ENCODE assay signal across 24 mouse cellular contexts in the genomic region with DNA sequence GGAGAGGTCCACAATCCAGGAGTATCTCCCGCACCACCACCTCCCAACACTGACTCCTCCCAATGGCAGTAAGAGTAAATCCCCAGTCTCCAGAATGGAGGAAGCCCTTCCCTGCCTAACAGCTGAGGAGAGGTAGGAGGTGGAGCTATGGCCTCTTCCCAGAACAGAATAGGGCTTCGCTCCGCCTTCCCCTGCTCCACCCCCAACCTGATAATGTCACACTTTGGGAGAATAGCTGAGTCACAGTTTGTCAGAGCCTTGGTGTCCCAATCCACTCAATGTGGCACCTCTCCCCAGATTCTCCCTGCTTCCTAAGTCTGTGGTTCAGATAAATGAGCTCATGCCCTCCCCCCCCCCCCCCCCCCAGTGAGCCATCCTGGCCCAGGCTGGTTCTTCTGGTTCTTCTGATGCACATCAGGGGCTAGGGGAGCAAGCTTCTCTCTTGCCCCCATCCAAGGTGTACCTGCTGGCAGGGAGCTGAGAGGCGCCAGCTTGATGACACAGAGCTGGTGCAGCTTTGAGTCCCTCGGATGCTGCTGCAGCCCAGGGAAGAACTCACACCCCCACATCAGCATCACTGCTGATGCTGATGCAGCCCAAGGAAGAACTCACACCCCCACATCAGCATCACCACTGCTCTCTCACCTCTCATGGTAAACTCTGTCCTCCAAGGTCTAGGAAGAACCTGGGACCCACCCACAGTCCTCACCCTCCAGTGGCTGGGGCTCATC. TPM values are rescaled to one million over a fixed set of nuclear protein-coding genes. Genes with fewer than 3 reads are reported as not detected.
DNase-seq lines count a peak whose midpoint lies in the region; ATAC-seq and TF ChIP-seq lines count a peak whose summit lies in the region.
"Had no signal": no experiment of that assay in that cellular context is flagged by ENCODE, and none has a peak within 500 bp of the region (broad histone marks: within the 10 kb centered on the region; RNA-seq: fewer than 3 reads in every experiment).

No protein-coding gene starts in this region.

- no peaks in the 10 kb centered on the region; the same call in 1 of the 2 replicates for H3K4me1 ChIP-seq in liver, embryonic 13.5 days (replicated peaks)
- H3K4me1 ChIP-seq: embryonic facial prominence, embryonic 13.5 days; limb, embryonic 13.5 days; midbrain, embryonic 15.5 days had no signal

- no peak overlapping the region for H3K27ac ChIP-seq in liver, embryonic 13.5 days
- H3K27ac ChIP-seq: embryonic facial prominence, embryonic 13.5 days; limb, embryonic 13.5 days; macrophage; midbrain, embryonic 15.5 days had no signal

- H3K36me3 ChIP-seq in liver, embryonic 13.5 days, result no peaks in the 10 kb centered on the region
- H3K36me3 ChIP-seq: embryonic facial prominence, embryonic 13.5 days; limb, embryonic 13.5 days; midbrain, embryonic 15.5 days had no signal

- CTCF ChIA-PET in Patski (lab: Charles Lee), result no interaction called here

- 48% methylated on average over 5 of the region's 5 CpGs for WGBS in liver, embryonic 13.5 days (ENCODE audit: insufficient replicate concordance)

- H3K4me2 ChIP-seq in liver, embryonic 13.5 days, result no peak overlapping the region
- H3K4me2 ChIP-seq: embryonic facial prominence, embryonic 13.5 days; limb, embryonic 13.5 days; lung, embryonic 14.5 days; midbrain, embryonic 15.5 days had no signal

- TF ChIP-seq CTCF in Patski (IDR thresholded peaks at IDR 0.05), result no peak

- no peak overlapping the region for H3K4me3 ChIP-seq in liver, embryonic 13.5 days (replicated peaks)
- H3K4me3 ChIP-seq: embryonic facial prominence, embryonic 13.5 days; limb, embryonic 13.5 days; midbrain, embryonic 15.5 days had no signal

- POLR2A ChIA-PET in Patski (lab: Charles Lee), result no interaction called here

- H3K27me3 ChIP-seq in Patski, result no peaks in the 10 kb centered on the region
- H3K27me3 ChIP-seq in liver, embryonic 13.5 days, result no peaks in the 10 kb centered on the region
- H3K27me3 ChIP-seq: embryonic facial prominence, embryonic 13.5 days; limb, embryonic 13.5 days; midbrain, embryonic 15.5 days had no signal

- in situ Hi-C loops in Patski (cut with MboI; ENCODE audit: low pct_unique_long_range_greater_than_20kb), result no loop called here

- peak; percentile 49 for DNase-seq in right cerebral cortex, adult 18-20 months
- DNase-seq in right cerebral cortex, postnatal 10 days (ENCODE audit: low spot score in 2 of 2), result no peak
- DNase-seq in Patski (ENCODE audit: low read depth, low spot score), result no peak
- DNase-seq in liver, embryonic 13.5 days, result peak; percentile 16
- no peak for DNase-seq in thymus, postnatal 4 days
- DNase-seq in cerebellum, adult 8-10 months, result no peak
- DNase-seq: adrenal gland, postnatal 10 days; cerebellum, adult 9-10 months; gastrocnemius, postnatal 36 days; heart, postnatal 4 days; kidney, adult 18-20 months; kidney, postnatal 10 days; lung, embryonic 14.5 days; spleen, adult 18-20 months; thymus, postnatal 14 days had no signal

- no peaks in the 10 kb centered on the region for H3K9me3 ChIP-seq in liver, embryonic 13.5 days (replicated peaks)
- H3K9me3 ChIP-seq: embryonic facial prominence, embryonic 13.5 days; limb, embryonic 13.5 days; midbrain, embryonic 15.5 days had no signal

- ATAC-seq in Patski, result peak; percentile 8
- peak; percentile 69 for ATAC-seq in liver, embryonic 13.5 days (ENCODE audit: low read depth)
- no peak for ATAC-seq in erythroid progenitor cell, adult 5-6 weeks (replicated peaks; ENCODE audit: low FRiP score, poor library complexity, severe bottlenecking)
- ATAC-seq: hindbrain, embryonic 16.5 days; midbrain, embryonic 15.5 days had no signal

- no peak overlapping the region for H3K9ac ChIP-seq in liver, embryonic 13.5 days
- H3K9ac ChIP-seq: embryonic facial prominence, embryonic 13.5 days; limb, embryonic 13.5 days; lung, embryonic 14.5 days; midbrain, embryonic 15.5 days had no signal

RNA-seq across cellular contexts. Expression of a gene that starts 5.8 kb away (rescaled TPM):
- polyA plus RNA-seq in Patski (2021), result not detected
- not detected in 2 replicates for polyA plus RNA-seq in liver, embryonic 13.5 days (2015; fragmentation: Nextera tagmentation; extraction: Ambion mirVana)
- total RNA-seq in erythroid progenitor cell, adult 5-6 weeks (2015; ENCODE audit: low replicate concordance), result not detected in 2 replicates
- total RNA-seq in erythroid progenitor cell, adult 5-6 weeks (2017; ENCODE audit: low replicate concordance), result not detected in 2 replicates
- total RNA-seq: adrenal gland, postnatal 10 days; gastrocnemius, postnatal 36 days; heart, postnatal 4 days; layer of hippocampus, adult 8-10 months had no signal
- polyA plus RNA-seq: heart, embryonic 14.5 days; hindbrain, embryonic 16.5 days; lung, embryonic 14.5 days; macrophage; midbrain, embryonic 15.5 days had no signal

RNA-seq across cellular contexts. Expression of a gene that starts 6.3 kb away (rescaled TPM):
- 0.10 TPM for polyA plus RNA-seq in Patski (2021)
- 0.41 and 0.62 TPM in 2 replicates for polyA plus RNA-seq in liver, embryonic 13.5 days (2015; fragmentation: Nextera tagmentation; extraction: Ambion mirVana)
- total RNA-seq in erythroid progenitor cell, adult 5-6 weeks (2015; ENCODE audit: low replicate concordance), result not detected in 2 replicates
- total RNA-seq in erythroid progenitor cell, adult 5-6 weeks (2017; ENCODE audit: low replicate concordance), result not detected in 2 replicates
- total RNA-seq: adrenal gland, postnatal 10 days; layer of hippocampus, adult 8-10 months had no signal
- polyA plus RNA-seq: macrophage had no signal

RNA-seq across cellular contexts. Expression of a gene that starts 15.1 kb away (rescaled TPM):
- 0.08 TPM for polyA plus RNA-seq in Patski (2021)
- polyA plus RNA-seq in liver, embryonic 13.5 days (2015; fragmentation: Nextera tagmentation; extraction: Ambion mirVana), result not detected in 2 replicates
- not detected in 2 replicates for total RNA-seq in erythroid progenitor cell, adult 5-6 weeks (2015; ENCODE audit: low replicate concordance)
- total RNA-seq in erythroid progenitor cell, adult 5-6 weeks (2017; ENCODE audit: low replicate concordance), result not detected in 2 replicates
- total RNA-seq: adrenal gland, postnatal 10 days; gastrocnemius, postnatal 36 days; heart, postnatal 4 days; layer of hippocampus, adult 8-10 months had no signal
- polyA plus RNA-seq: heart, embryonic 14.5 days; hindbrain, embryonic 16.5 days; limb, embryonic 13.5 days; lung, embryonic 14.5 days; macrophage; midbrain, embryonic 15.5 days; stomach, embryonic 16.5 days had no signal

RNA-seq across cellular contexts. Expression of a gene that starts 47.2 kb away (rescaled TPM):
- not detected for polyA plus RNA-seq in Patski (2021)
- polyA plus RNA-seq in liver, embryonic 13.5 days (2015; fragmentation: Nextera tagmentation; extraction: Ambion mirVana), result 0.90 and 1.0 TPM in 2 replicates
- total RNA-seq in erythroid progenitor cell, adult 5-6 weeks (2015; ENCODE audit: low replicate concordance), result not detected in 2 replicates
- total RNA-seq in erythroid progenitor cell, adult 5-6 weeks (2017; ENCODE audit: low replicate concordance), result not detected in 2 replicates
- total RNA-seq: gastrocnemius, postnatal 36 days; layer of hippocampus, adult 8-10 months had no signal
- polyA plus RNA-seq: lung, embryonic 14.5 days; macrophage had no signal

Comparison
In these comparisons a context has a peak if more than half of its experiments do, and no peak if none do; other contexts are left out.
1. DNase-seq: peak in right cerebral cortex, adult 18-20 months (single experiment) and liver, embryonic 13.5 days (single experiment); none in right cerebral cortex, postnatal 10 days (0 of 2), Patski (single experiment), thymus, postnatal 4 days (single experiment) and cerebellum, adult 8-10 months (single experiment).